Mouse (Mus musculus): ENCODE results near the gene Thrap3.

Gene Thrap3

GRCm38 (mm10) chr4:126123309-126124040, 79.1 kb downstream of the Thrap3 start:
- in situ Hi-C loops (cut with MboI; ENCODE audit: low pct_unique_long_range_greater_than_20kb in 1 of 2, low sequenced_read_pairs in 2 of 2, unreplicated experiment in 1 of 2): no loop called here

- in situ Hi-C loops (cut with MboI; ENCODE audit: low pct_unique_long_range_greater_than_20kb in 1 of 2, low sequenced_read_pairs in 2 of 2, unreplicated experiment in 1 of 2): no loop called here
Observed at GRCm38 (mm10) chr4:126120506-126120905, 82.1 kb downstream of the Thrap3 start.

- in situ Hi-C loops (cut with MboI; ENCODE audit: low pct_unique_long_range_greater_than_20kb in 1 of 2, low sequenced_read_pairs in 2 of 2, unreplicated experiment in 1 of 2): no loop called here
Observed at GRCm38 (mm10) chr4:126120052-126120451, 82.5 kb downstream of the Thrap3 start.

GRCm38 (mm10) chr4:126119051-126119450, 83.5 kb downstream of the Thrap3 start:
- in situ Hi-C loops (cut with MboI; ENCODE audit: low pct_unique_long_range_greater_than_20kb in 1 of 2, low sequenced_read_pairs in 2 of 2, unreplicated experiment in 1 of 2): no loop called here

GRCm38 (mm10) chr4:126118651-126119050, 83.9 kb downstream of the Thrap3 start:
- in situ Hi-C loops (cut with MboI; ENCODE audit: low pct_unique_long_range_greater_than_20kb in 1 of 2, low sequenced_read_pairs in 2 of 2, unreplicated experiment in 1 of 2): no loop called here

GRCm38 (mm10) chr4:126117116-126117515, 85.4 kb downstream of the Thrap3 start:
- in situ Hi-C loops (cut with MboI; ENCODE audit: low pct_unique_long_range_greater_than_20kb in 1 of 2, low sequenced_read_pairs in 2 of 2, unreplicated experiment in 1 of 2): no loop called here

GRCm38 (mm10) chr4:126115871-126116521, 86.6 kb downstream of the Thrap3 start:
- in situ Hi-C loops (cut with MboI; ENCODE audit: low pct_unique_long_range_greater_than_20kb in 1 of 2, low sequenced_read_pairs in 2 of 2, unreplicated experiment in 1 of 2): no loop called here

- in situ Hi-C loops (cut with MboI; ENCODE audit: low pct_unique_long_range_greater_than_20kb in 1 of 2, low sequenced_read_pairs in 2 of 2, unreplicated experiment in 1 of 2): no loop called here
Observed at GRCm38 (mm10) chr4:126115411-126115810, 87.1 kb downstream of the Thrap3 start.

All from mouse embryonic stem cell (cell line).